Mouse (Mus musculus) lung, adult 18-20 months (tissue): ENCODE data around the gene Zbtb40.

Experiments
- DNase-seq, 2 experiments: peaks; one replicate each; pipeline ENCODE4 v3.0.0; 2022; ENCODE audit warnings: mixed read lengths in 2 of 2

Zbtb40 gene

GRCm38 (mm10) chr4:136930474-136930873, 118.1 kb downstream of the Zbtb40 start:
- DNase-seq: no peak
